Mouse (Mus musculus) heart, postnatal 0 days (tissue): ENCODE data around the gene Ifitm6. TPM values are rescaled to one million over a fixed set of nuclear protein-coding genes. Genes with fewer than 3 reads are reported as not detected.
"Not testable (repeated sequence)": the region's sequence is repeated elsewhere in the genome, so short reads cannot be mapped to it uniquely, and the experiment has no call there.

Experiments
- ATAC-seq: fragments of 200-750 bp; cut with Nextera tagmentation; 2 replicates; pipeline ENCODE4 v1.8.0; 2017; ENCODE audit warnings: low read depth, moderate number of reproducible peaks, moderate library complexity; ENCODE audit not compliant: insufficient read depth
- DNase-seq: peaks from one replicate; pipeline ENCODE4 v3.0.0-alpha.2; 2016; ENCODE audit warnings: low spot score
- H3K27ac ChIP-seq: fragments of 300-500 bp; sonication (generic); 2 replicates; pipeline ENCODE4 v1.5.1; 2014; ENCODE audit warnings: low read depth, mild to moderate bottlenecking
- H3K27me3 ChIP-seq: fragments of 300-500 bp; sonication (generic); 2 replicates; pipeline ENCODE4 v1.6.1; 2014; ENCODE audit warnings: low read length, mixed read lengths; ENCODE audit not compliant: control insufficient read depth, insufficient read depth
- H3K36me3 ChIP-seq: fragments of 300-500 bp; sonication (generic); replicated peaks from 2 replicates; pipeline ENCODE4 v1.6.1; 2014; ENCODE audit warnings: low read length, mixed read lengths; ENCODE audit not compliant: control insufficient read depth, insufficient read depth
- H3K4me1 ChIP-seq: fragments of 300-500 bp; sonication (generic); 2 replicates; pipeline ENCODE4 v1.6.1; 2014; ENCODE audit warnings: antibody characterized with exemption; ENCODE audit not compliant: control insufficient read depth, insufficient read depth
- H3K4me2 ChIP-seq: fragments of 300-500 bp; sonication (generic); 2 replicates; pipeline ENCODE4 v1.6.1; 2014; ENCODE audit warnings: low read depth, mild to moderate bottlenecking, low read length, moderate library complexity
- H3K4me3 ChIP-seq: fragments of 300-500 bp; sonication (generic); 2 replicates; pipeline ENCODE4 v1.5.1; 2014; ENCODE audit warnings: low read depth, low read length
- H3K9ac ChIP-seq: fragments of 300-500 bp; sonication (generic); replicated peaks from 2 replicates; pipeline ENCODE4 v1.6.1; 2014; ENCODE audit warnings: low read depth, low read length, mixed read lengths
- H3K9me3 ChIP-seq: fragments of 300-500 bp; sonication (generic); replicated peaks from 2 replicates; pipeline ENCODE4 v1.6.1; 2016; ENCODE audit warnings: low read length; ENCODE audit not compliant: control insufficient read depth
- CTCF ChIP-seq: IDR thresholded peaks from 2 replicates; pipeline ENCODE4 v1.5.1; 2016; ENCODE audit warnings: antibody characterized with exemption, control low read depth, low read depth
- EP300 ChIP-seq: IDR thresholded peaks from 2 replicates; pipeline ENCODE4 v1.6.1; 2016; ENCODE audit warnings: antibody characterized with exemption, low read depth
- WGBS: fragments of 180-500 bp; shearing (Covaris S2); extraction: QIAGEN DNeasy Blood & Tissue Kit; methylation state at CpG from one replicate; pipeline ENCODE4 v1.1.7; 2014; 5-methylcytosine and 5-hydroxymethylcytosine counted together
- polyA plus RNA-seq: library from polyadenylated mRNA; unstranded; fragments of >200 nt; fragmentation: Nextera tagmentation; extraction: Ambion mirVana; gene quantifications from 2 replicates; pipeline ENCODE4 v1.2.1, GENCODE M21; 2015
- total RNA-seq: library from RNA; depleted of rRNA; stranded (reverse); fragments of >200 nt; gene quantifications from 2 replicates; pipeline ENCODE4 v1.2.3, GENCODE M21; 2014; ENCODE audit warnings: low replicate concordance

Ifitm6 gene
- total and polyA plus RNA-seq, 2 experiments from 2014 or later = 0.30 TPM; not detected in 1

GRCm38 (mm10) chr7:140990622-140991021 lies 27.1 kb downstream of the Ifitm6 start:
- H3K4me2 ChIP-seq = no peak overlapping the region
- no peak overlapping the region for H3K27ac ChIP-seq
- no peaks in the 10 kb centered on the region for H3K36me3 ChIP-seq
- no peak overlapping the region for H3K4me3 ChIP-seq
- no peaks in the 10 kb centered on the region for H3K27me3 ChIP-seq
- ATAC-seq (no peak), DNase-seq (no peak)
- no peaks in the 10 kb centered on the region for H3K9me3 ChIP-seq
- no peaks in the 10 kb centered on the region for H3K4me1 ChIP-seq
- 55% methylated on average over 5 of the region's 5 CpGs for WGBS
- H3K9ac ChIP-seq = no peak overlapping the region
- no peak for TF ChIP-seq CTCF
- TF ChIP-seq EP300 = no peak

- Histone ChIP-seq H3K4me1 (no peaks in the 10 kb centered on the region), H3K9ac (no peak overlapping the region), H3K36me3 (no peaks in the 10 kb centered on the region), H3K27ac (no peak overlapping the region), H3K4me3 (no peak overlapping the region), H3K9me3 (no peaks in the 10 kb centered on the region), H3K4me2 (no peak overlapping the region), H3K27me3 (no peaks in the 10 kb centered on the region)
- ATAC-seq (no peak), DNase-seq (no peak)
- WGBS = 54% methylated on average over 6 of the region's 6 CpGs
- TF ChIP-seq CTCF (no peak), EP300 (no peak)
Observed at GRCm38 (mm10) chr7:140990185-140990584, 27.5 kb downstream of the Ifitm6 start.

- no peaks in the 10 kb centered on the region for H3K36me3 ChIP-seq
- H3K9me3 ChIP-seq = no peaks in the 10 kb centered on the region
- ATAC-seq (no peak), DNase-seq (no peak)
- H3K4me2 ChIP-seq = no peak overlapping the region
- no peak overlapping the region for H3K4me3 ChIP-seq
- TF ChIP-seq CTCF = no peak
- no peak for TF ChIP-seq EP300
- H3K9ac ChIP-seq = no peak overlapping the region
- no peaks in the 10 kb centered on the region for H3K27me3 ChIP-seq
- no peaks in the 10 kb centered on the region for H3K4me1 ChIP-seq
- WGBS = 64% methylated on average over 4 of the region's 4 CpGs
- no peak overlapping the region for H3K27ac ChIP-seq
Observed at GRCm38 (mm10) chr7:140989022-140989421, 28.7 kb downstream of the Ifitm6 start.

GRCm38 (mm10) chr7:140987182-140988138 lies 30.3 kb downstream of the Ifitm6 start:
- TF ChIP-seq CTCF (no peak), EP300 (no peak)
- ATAC-seq (no peak), DNase-seq (no peak)
- WGBS = 74% methylated on average over 17 of the region's 17 CpGs
- Histone ChIP-seq H3K9ac (no peak overlapping the region), H3K4me3 (no peak overlapping the region), H3K4me1 (no peaks in the 10 kb centered on the region), H3K4me2 (no peak overlapping the region), H3K27ac (no peak overlapping the region), H3K27me3 (no peaks in the 10 kb centered on the region), H3K36me3 (no peaks in the 10 kb centered on the region), H3K9me3 (no peaks in the 10 kb centered on the region)

- no peak overlapping the region for H3K4me2 ChIP-seq
- TF ChIP-seq CTCF = no peak
- TF ChIP-seq EP300 = no peak
- H3K27me3 ChIP-seq = no peaks in the 10 kb centered on the region
- no peaks in the 10 kb centered on the region for H3K4me1 ChIP-seq
- H3K4me3 ChIP-seq = no peak overlapping the region
- no peak for DNase-seq
- WGBS = 62% methylated on average over 7 of the region's 7 CpGs
- no peaks in the 10 kb centered on the region for H3K36me3 ChIP-seq
- no peak overlapping the region for H3K9ac ChIP-seq
- H3K27ac ChIP-seq = no peak overlapping the region
- no peak for ATAC-seq
- H3K9me3 ChIP-seq = no peaks in the 10 kb centered on the region
Observed at GRCm38 (mm10) chr7:140982971-140983370, 34.8 kb downstream of the Ifitm6 start.

GRCm38 (mm10) chr7:140981704-140982103 lies 36.0 kb downstream of the Ifitm6 start:
- Histone ChIP-seq H3K27ac (no peak overlapping the region), H3K4me3 (no peak overlapping the region), H3K9ac (no peak overlapping the region), H3K27me3 (no peaks in the 10 kb centered on the region), H3K4me2 (no peak overlapping the region), H3K36me3 (no peaks in the 10 kb centered on the region), H3K4me1 (no peaks in the 10 kb centered on the region), H3K9me3 (no peaks in the 10 kb centered on the region)
- no peak for DNase-seq
- ATAC-seq = no peak
- TF ChIP-seq CTCF (no peak), EP300 (no peak)
- 91% methylated on average over 8 of the region's 8 CpGs for WGBS

- not testable (repeated sequence) for DNase-seq
- WGBS = 78% methylated on average over 9 of the region's 9 CpGs
Observed at GRCm38 (mm10) chr7:140976720-140977119, 41.0 kb downstream of the Ifitm6 start.

More at GRCm38 (mm10) chr7:140976720-140977119, 41.0 kb downstream of the Ifitm6 start:
- not testable (repeated sequence) for H3K36me3 ChIP-seq, H3K4me2 ChIP-seq, H3K27me3 ChIP-seq, H3K9me3 ChIP-seq, H3K9ac ChIP-seq, H3K4me3 ChIP-seq, ATAC-seq, H3K27ac ChIP-seq, H3K4me1 ChIP-seq
